Mouse (Mus musculus) cortical plate, adult 2 months (tissue): ENCODE data around the gene Pebp1. TPM values are rescaled to one million over a fixed set of nuclear protein-coding genes. Genes with fewer than 3 reads are reported as not detected.

Source experiments
- H3K27ac ChIP-seq: fragments of 200-500 bp; 2 replicates; pipeline ENCODE4 v1.5.1; 2012; ENCODE audit warnings: low read length, control low read depth, inconsistent platforms; ENCODE audit not compliant: insufficient read depth
- H3K4me1 ChIP-seq: fragments of 200-500 bp; 2 replicates; pipeline ENCODE4 v1.6.1; 2011; ENCODE audit warnings: low read length; ENCODE audit not compliant: control insufficient read depth, insufficient read depth
- H3K4me3 ChIP-seq: fragments of 200-500 bp; 2 replicates; pipeline ENCODE4 v1.5.1; 2011; ENCODE audit warnings: mild to moderate bottlenecking, low read length, control low read depth; ENCODE audit not compliant: insufficient read depth
- CTCF ChIP-seq: fragments of 200-500 bp; IDR thresholded peaks from 2 replicates; pipeline ENCODE4 v1.5.1; 2011; ENCODE audit warnings: mild to moderate bottlenecking, control low read depth, low read length; ENCODE audit not compliant: insufficient read depth; ENCODE audit errors: extremely low read depth
- POLR2A ChIP-seq: fragments of 200-500 bp; IDR thresholded peaks from 2 replicates; pipeline ENCODE4 v1.6.1; 2011; ENCODE audit warnings: mild to moderate bottlenecking, low read length, control low read depth; ENCODE audit not compliant: insufficient read depth; ENCODE audit errors: extremely low read depth
- polyA plus RNA-seq: library from polyadenylated mRNA; depleted of rRNA; stranded (reverse); fragments of >200 nt; gene quantifications from 2 replicates; pipeline ENCODE4 v1.2.3, GENCODE M21; 2012; rRNA removed

Gene Pebp1
- polyA plus RNA-seq, 1 experiment = 746 TPM

DNA sequence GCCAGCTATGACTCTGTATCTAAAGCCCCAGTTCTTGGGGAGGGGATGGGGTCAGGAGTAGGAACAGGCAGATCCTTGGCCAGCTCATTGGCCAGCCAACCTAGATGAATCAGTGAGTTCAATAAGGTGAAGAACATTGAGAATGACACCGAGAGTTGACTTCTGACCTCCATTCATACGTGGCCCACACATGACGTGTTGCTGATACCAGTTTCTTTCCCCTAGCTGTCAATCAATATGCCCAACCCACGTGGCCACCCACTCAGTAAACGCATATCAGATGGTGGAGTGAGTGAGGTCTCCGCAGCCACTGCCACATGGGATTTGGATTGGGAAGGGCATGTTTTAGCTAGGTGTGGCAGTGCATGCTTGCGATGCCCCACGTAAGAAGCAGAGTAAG, 42.3 kb downstream of the Pebp1 start:
- no peak overlapping the region for H3K4me3 ChIP-seq
- no peak overlapping the region for H3K27ac ChIP-seq
- TF ChIP-seq POLR2A = no peak
- TF ChIP-seq CTCF = no peak
- H3K4me1 ChIP-seq = peaks cover 4% of the 10 kb centered on the region; the same call in 1 of the 2 replicates

DNA sequence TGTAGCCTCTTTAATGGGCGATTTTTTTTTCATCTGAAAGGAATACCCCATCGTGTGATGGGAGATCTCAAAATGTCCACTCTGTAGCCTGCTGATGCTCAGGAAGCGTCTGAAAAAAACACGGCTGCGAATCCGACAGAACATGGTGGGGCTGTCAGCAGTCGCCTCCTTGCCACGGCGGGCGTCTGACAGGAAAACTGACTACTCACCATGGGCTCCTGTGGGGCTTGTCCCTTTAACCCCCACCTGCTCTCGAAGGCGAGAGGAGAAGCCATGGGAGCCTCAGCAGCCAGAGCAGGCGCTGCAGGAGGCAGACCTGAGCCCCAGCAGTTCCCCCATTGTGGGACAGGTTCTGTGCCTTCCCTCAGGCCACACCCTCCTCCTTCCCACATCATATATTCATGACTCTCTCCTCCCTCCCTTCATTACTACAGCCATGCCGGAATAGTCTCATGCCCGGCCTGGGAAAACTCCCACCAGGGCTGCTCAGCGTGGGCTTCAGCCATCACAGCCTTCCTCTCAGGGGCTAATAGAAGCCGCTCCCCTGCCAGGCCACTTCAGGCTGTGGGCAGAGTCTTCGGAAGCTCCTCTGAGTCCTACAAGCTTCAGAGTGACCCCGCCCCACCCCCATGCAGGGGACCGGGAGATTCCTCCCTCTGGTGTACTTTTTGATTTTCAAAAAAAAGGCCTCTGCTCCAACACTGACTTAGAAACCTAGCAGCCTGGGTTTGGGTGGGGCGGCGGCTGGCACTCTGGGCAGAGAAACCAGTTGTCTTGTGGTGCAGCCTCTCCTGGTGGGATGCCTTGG, 44.5 kb downstream of the Pebp1 start:
- Histone ChIP-seq H3K27ac (no peak overlapping the region), H3K4me1 (no peaks in the 10 kb centered on the region), H3K4me3 (peak overlapping the region; percentile 44)
- TF ChIP-seq POLR2A = peak; percentile 53; the same call in 1 of the 2 replicates
- TF ChIP-seq CTCF = no peak

DNA sequence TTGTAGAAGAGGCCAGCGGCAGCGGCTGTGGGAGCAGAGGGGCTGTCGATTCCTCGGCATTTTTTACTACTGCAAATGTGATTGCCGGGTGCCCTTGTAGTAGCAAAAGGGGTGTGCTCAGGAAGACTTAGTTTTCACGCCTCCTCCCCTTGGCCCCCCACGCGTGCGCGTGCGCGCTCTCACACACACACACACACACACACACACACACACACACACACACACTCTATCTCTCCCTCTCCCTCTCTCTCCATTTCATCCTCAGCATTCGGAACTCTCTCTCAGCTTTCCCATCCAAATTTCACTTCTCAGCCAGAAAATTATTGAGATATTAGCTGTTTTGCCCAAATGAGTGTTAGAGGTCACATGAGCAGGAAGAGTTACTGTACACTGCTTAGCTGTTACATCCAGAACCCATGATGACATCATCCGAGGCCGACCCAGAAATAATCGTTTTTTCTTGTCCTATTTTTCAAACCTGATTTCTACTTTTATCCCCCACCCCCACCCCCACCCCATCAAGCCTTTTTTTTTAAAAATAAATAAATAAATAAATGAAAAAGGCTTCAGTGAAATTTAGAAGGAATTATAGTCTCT, 45.4 kb downstream of the Pebp1 start:
- TF ChIP-seq POLR2A = 0 out of 2 replicates have a peak, but pooled peaks have one; percentile 38
- no peak for TF ChIP-seq CTCF
- H3K4me3 ChIP-seq = peak overlapping the region; percentile 62
- no peak overlapping the region for H3K27ac ChIP-seq
- H3K4me1 ChIP-seq = no peaks in the 10 kb centered on the region

DNA sequence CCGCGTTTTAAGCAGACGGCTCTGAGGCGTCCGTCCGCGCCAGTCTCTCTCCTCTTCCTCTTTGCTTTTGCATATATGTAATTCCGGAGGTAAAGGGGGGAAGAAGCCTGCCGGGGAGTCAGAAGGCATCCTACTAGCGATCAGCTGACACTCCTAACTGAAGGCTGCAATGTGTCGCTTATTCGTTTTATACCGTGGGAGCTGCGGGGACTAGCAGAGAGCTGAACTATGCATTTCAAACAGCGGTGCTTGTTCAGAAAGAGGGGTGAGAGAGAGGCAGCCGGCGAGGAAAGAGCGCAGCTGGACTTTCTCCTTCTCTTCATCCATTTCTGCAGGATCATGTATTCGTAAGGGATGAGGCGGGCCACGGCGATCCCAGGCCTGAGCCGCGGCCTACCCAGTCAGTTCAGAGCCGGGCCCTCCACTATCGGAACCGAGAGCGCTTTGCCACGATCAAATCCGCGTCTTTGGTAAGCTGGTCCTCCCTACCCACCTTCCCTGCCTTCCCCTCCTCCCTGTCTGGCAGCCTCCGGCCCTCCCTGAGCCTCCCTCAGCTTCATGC, 46.6 kb downstream of the Pebp1 start:
- no peaks in the 10 kb centered on the region for H3K4me1 ChIP-seq
- peak overlapping the region; percentile 68 for H3K4me3 ChIP-seq
- peak overlapping the region; percentile 64 for H3K27ac ChIP-seq
- no peak for TF ChIP-seq CTCF
- peak; percentile 75 for TF ChIP-seq POLR2A

DNA sequence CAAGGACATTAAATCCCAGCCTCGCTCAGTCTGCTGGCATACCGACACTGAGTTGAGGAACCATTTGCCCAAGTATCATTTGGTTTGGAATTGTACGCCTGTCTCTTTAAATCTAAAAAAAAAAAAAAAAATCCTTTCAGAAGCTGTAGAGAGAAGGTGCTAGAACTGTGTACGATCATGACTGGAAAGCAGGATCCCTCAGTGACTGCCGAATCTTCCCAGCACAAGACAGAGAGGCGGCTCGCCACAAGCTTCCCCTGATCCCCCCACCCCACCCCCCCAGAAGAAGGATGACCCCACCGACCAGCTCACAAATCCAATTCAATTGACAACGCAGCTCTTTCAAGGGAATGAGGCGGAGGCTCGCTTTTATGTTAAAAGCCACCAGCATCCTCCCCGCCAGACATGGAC, 47.1 kb downstream of the Pebp1 start:
- H3K4me1 ChIP-seq = no peaks in the 10 kb centered on the region
- no peak for TF ChIP-seq CTCF
- TF ChIP-seq POLR2A = peak; percentile 67
- peak overlapping the region; percentile 64 for H3K27ac ChIP-seq

DNA sequence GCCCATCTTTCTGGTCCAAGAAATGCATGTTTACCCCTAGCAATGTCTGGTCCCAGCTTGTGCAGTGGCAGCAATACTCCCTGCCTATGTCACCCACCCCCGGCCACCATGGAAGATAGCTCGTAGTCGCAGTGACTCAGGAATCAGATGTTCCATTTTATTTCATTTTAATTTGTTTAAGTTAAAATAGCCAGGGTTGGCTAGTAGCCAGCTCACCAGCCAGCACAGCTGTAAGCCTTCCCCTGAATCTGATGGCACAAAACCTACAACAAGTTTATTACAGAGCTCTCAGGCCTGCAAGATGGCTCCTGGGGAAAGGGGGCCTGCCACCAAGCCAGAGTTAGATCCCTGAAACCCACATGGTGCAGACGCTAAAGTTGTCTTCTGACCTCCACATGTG, 48.3 kb downstream of the Pebp1 start:
- H3K27ac ChIP-seq = no peak overlapping the region
- H3K4me3 ChIP-seq = no peak overlapping the region
- no peaks in the 10 kb centered on the region for H3K4me1 ChIP-seq
- TF ChIP-seq POLR2A = no peak
- no peak for TF ChIP-seq CTCF

More for the DNA sequence above, 47.1 kb downstream of the Pebp1 start:
- peak overlapping the region; percentile 68 for H3K4me3 ChIP-seq

DNA sequence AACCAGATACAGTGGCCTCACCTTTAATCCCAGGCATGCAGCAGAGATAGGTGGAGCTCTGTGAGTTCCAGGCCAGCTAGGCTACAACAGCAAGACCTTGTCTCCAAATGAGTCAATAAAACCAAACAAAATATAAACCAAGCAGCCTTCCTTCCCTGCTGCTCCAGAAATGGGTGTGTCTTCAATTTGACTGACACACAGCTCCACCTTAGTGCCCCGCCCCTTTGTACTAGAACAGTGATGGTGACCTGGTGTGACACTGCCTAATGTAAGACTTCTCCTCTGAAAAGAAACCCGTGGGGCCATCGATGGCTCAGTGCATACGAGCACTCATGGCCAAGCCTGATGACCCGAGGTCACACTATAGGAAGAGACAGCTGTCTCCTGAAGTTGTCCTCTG, 50.9 kb downstream of the Pebp1 start:
- Histone ChIP-seq H3K4me1 (no peaks in the 10 kb centered on the region), H3K4me3 (no peak overlapping the region), H3K27ac (no peak overlapping the region)
- no peak for TF ChIP-seq POLR2A
- no peak for TF ChIP-seq CTCF

Other genes with a start within 250 kb of the Pebp1 start
- gene Suds3, start 171.5 kb downstream of the Pebp1 start, polyA plus RNA-seq = 110 and 129 TPM in 2 replicates
- gene Taok3, start 167.5 kb downstream of the Pebp1 start, polyA plus RNA-seq = 40.6 and 45.7 TPM in 2 replicates
- gene Vsig10, start 31.5 kb upstream of the Pebp1 start, polyA plus RNA-seq = 2.1 and 2.9 TPM in 2 replicates
- 414 and 428 TPM in 2 replicates for gene Wsb2, start 69.7 kb upstream of the Pebp1 start, polyA plus RNA-seq
- gene Rfc5, start 101.4 kb upstream of the Pebp1 start, polyA plus RNA-seq = 16.8 and 18.5 TPM in 2 replicates
- gene Ksr2, start 126.4 kb upstream of the Pebp1 start, polyA plus RNA-seq = 9.1 TPM in 2 replicates